ENCODE assay signal across 23 mouse cellular contexts in the genomic region with DNA sequence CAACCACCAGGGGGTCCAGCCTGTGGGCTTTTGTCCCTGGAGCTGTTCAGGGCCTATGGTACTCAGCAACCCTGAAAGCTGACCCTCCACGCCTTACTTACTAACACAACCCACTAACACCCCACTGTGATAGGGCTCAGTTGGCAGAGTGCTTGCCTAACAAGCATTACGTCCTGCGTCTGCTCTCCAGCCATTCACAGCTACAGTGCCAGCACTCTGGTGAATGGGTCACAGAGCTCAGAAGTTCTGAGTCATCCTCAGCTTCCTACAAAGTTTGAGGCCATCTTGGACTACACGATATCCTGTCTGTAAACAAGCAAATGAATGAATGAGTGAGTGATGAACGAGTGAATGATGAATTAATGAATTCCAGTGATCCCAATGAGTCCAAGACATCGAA.
DNase-seq lines count a peak whose midpoint lies in the region; ATAC-seq and TF ChIP-seq lines count a peak whose summit lies in the region.
"Had no signal": no experiment of that assay in that cellular context is flagged by ENCODE, and none has a peak within 500 bp of the region (broad histone marks: within the 10 kb centered on the region; RNA-seq: fewer than 3 reads in every experiment).

No protein-coding gene starts in this region.

- no peak overlapping the region for H3K4me3 ChIP-seq in gastrocnemius, adult 2 months
- no peak overlapping the region for H3K4me3 ChIP-seq in lung, postnatal 0 days (ENCODE audit: low read depth, low read length)
- H3K4me3 ChIP-seq in intestine, postnatal 0 days (ENCODE audit: low read depth, low read length) = no peak overlapping the region
- H3K4me3 ChIP-seq: embryonic facial prominence, embryonic 13.5 days; embryonic facial prominence, embryonic 15.5 days; erythroblast, embryonic 14.5 days; forebrain, embryonic 10.5 days; forebrain, embryonic 13.5 days; forebrain, embryonic 15.5 days had no signal

- TF ChIP-seq EP300 in lung, postnatal 0 days (IDR thresholded peaks at IDR 0.05) = no peak

- H3K27ac ChIP-seq in gastrocnemius, adult 2 months = peak overlapping the region; percentile 88
- no peak overlapping the region for H3K27ac ChIP-seq in lung, postnatal 0 days (ENCODE audit: low read length)
- no peak overlapping the region for H3K27ac ChIP-seq in intestine, postnatal 0 days (ENCODE audit: low read depth, low read length)
- H3K27ac ChIP-seq: embryonic facial prominence, embryonic 13.5 days; embryonic facial prominence, embryonic 15.5 days; forebrain, embryonic 13.5 days; forebrain, embryonic 15.5 days had no signal

- intact Hi-C loops in gastrocnemius, adult 2 months (cut with DNase I) = no loop called here

- peak; percentile 30; the same call in 1 of the 2 replicates for ATAC-seq in lung, postnatal 0 days
- no peak for ATAC-seq in intestine, postnatal 0 days
- ATAC-seq: CD4-positive, CD25-positive, alpha-beta regulatory T cell, adult 4 months; forebrain, embryonic 13.5 days; forebrain, embryonic 15.5 days; forebrain, postnatal 0 days had no signal

- H3K9me3 ChIP-seq in lung, postnatal 0 days (ENCODE audit: low read length) = no peaks in the 10 kb centered on the region
- no peaks in the 10 kb centered on the region for H3K9me3 ChIP-seq in intestine, postnatal 0 days (ENCODE audit: control insufficient read depth)
- H3K9me3 ChIP-seq: embryonic facial prominence, embryonic 13.5 days; embryonic facial prominence, embryonic 15.5 days; forebrain, embryonic 10.5 days; forebrain, embryonic 13.5 days; forebrain, embryonic 15.5 days had no signal

- H3K9ac ChIP-seq in lung, postnatal 0 days (replicated peaks; ENCODE audit: low read depth) = no peak overlapping the region
- H3K9ac ChIP-seq in intestine, postnatal 0 days (ENCODE audit: low read depth, low read length) = no peak overlapping the region
- H3K9ac ChIP-seq: embryonic facial prominence, embryonic 13.5 days; embryonic facial prominence, embryonic 15.5 days; forebrain, embryonic 13.5 days; forebrain, embryonic 15.5 days; forebrain, postnatal 0 days had no signal

- no peaks in the 10 kb centered on the region for H3K4me1 ChIP-seq in lung, postnatal 0 days (ENCODE audit: insufficient read depth, low read depth, low read length)
- no peaks in the 10 kb centered on the region for H3K4me1 ChIP-seq in intestine, postnatal 0 days (replicated peaks; ENCODE audit: control insufficient read depth, insufficient read depth, low read length)

- H3K36me3 ChIP-seq in lung, postnatal 0 days (ENCODE audit: insufficient read depth, low read length) = no peaks in the 10 kb centered on the region
- no peaks in the 10 kb centered on the region for H3K36me3 ChIP-seq in intestine, postnatal 0 days (ENCODE audit: control insufficient read depth, insufficient read depth)
- H3K36me3 ChIP-seq: embryonic facial prominence, embryonic 15.5 days; forebrain, embryonic 10.5 days; forebrain, embryonic 15.5 days; G1E had no signal

- H3K4me2 ChIP-seq in lung, postnatal 0 days (replicated peaks; ENCODE audit: low read depth, low read length) = no peak overlapping the region
- H3K4me2 ChIP-seq in intestine, postnatal 0 days (replicated peaks; ENCODE audit: low read depth) = no peak overlapping the region
- H3K4me2 ChIP-seq: embryonic facial prominence, embryonic 13.5 days; embryonic facial prominence, embryonic 15.5 days; forebrain, embryonic 13.5 days; forebrain, embryonic 15.5 days had no signal

- WGBS in lung, postnatal 0 days = 72% methylated on average over 6 of the region's 6 CpGs
- 85% methylated on average over 6 of the region's 6 CpGs for WGBS in intestine, postnatal 0 days

- no peaks in the 10 kb centered on the region for H3K27me3 ChIP-seq in lung, postnatal 0 days (replicated peaks; ENCODE audit: insufficient read depth, low read length)
- no peaks in the 10 kb centered on the region for H3K27me3 ChIP-seq in intestine, postnatal 0 days (replicated peaks; ENCODE audit: control insufficient read depth, insufficient read depth, low read length)
- H3K27me3 ChIP-seq: embryonic facial prominence, embryonic 15.5 days; forebrain, embryonic 13.5 days; forebrain, embryonic 15.5 days had no signal

- peak; percentile 41 for DNase-seq in gastrocnemius, adult 2 months
- DNase-seq in gastrocnemius, postnatal 4 days (ENCODE audit: low spot score in 2 of 2) = no peak
- peak; percentile 20 for DNase-seq in lung, postnatal 0 days (ENCODE audit: low spot score)
- no peak for DNase-seq in lung, postnatal 36 days
- peak; percentile 55 for DNase-seq in NIH3T3 (ENCODE audit: low read depth)
- DNase-seq in spleen, adult 18-20 months = no peak
- DNase-seq: B cell, adult 2 months; cerebellum, adult 11 months; cerebellum, adult 18-20 months; cerebellum, adult 8-10 months; cerebellum, adult 9-11 months; cerebellum, postnatal 36 days; embryo, embryonic 11 days; forebrain, postnatal 0 days had no signal

- TF ChIP-seq CTCF in gastrocnemius, adult 2 months (IDR thresholded peaks at IDR 0.05) = no peak
- TF ChIP-seq CTCF in lung, postnatal 0 days (IDR thresholded peaks at IDR 0.05) = no peak
- TF ChIP-seq CTCF in intestine, postnatal 0 days (IDR thresholded peaks at IDR 0.05; ENCODE audit: low read depth) = no peak

Comparison
In these comparisons a context has a peak if more than half of its experiments do, and no peak if none do; other contexts are left out.
1. DNase-seq: peak in gastrocnemius, adult 2 months (single experiment), lung, postnatal 0 days (single experiment) and NIH3T3 (single experiment); none in gastrocnemius, postnatal 4 days (0 of 2), lung, postnatal 36 days (single experiment) and spleen, adult 18-20 months (0 of 2).